Mouse (Mus musculus): ENCODE measurements around the gene Tex22.

Tex22 gene

GRCm38 (mm10) chr12:113101251-113101960 lies 27.1 kb downstream of the Tex22 start:
- DNase-seq (ENCODE audit: low read depth), result peak; percentile 36

DNA sequence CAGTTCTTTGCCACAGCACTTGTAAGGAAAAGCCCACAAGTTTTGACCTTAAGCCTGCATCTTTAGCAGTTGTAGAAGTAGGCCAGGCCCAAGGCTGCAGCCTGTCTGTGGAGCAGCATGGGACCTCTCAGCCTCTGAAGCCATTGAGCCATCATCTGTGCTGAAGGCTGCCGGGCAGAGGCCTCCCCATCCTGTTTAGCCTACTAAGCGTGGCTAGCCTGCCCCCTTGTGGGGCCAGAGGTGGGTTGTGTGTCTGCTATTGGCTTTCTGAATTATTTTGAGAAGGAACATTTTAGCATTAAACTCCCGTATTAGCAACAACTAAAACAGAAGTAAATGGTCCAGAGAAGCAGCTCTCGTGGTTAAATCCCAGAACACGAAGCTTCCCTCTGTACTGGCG lies 28.2 kb downstream of the Tex22 start:
- DNase-seq (ENCODE audit: low read depth), result peak; percentile 79

- peak; percentile 32 for DNase-seq (ENCODE audit: low read depth)
Observed at GRCm38 (mm10) chr12:113103846-113104451, 29.6 kb downstream of the Tex22 start.

DNA sequence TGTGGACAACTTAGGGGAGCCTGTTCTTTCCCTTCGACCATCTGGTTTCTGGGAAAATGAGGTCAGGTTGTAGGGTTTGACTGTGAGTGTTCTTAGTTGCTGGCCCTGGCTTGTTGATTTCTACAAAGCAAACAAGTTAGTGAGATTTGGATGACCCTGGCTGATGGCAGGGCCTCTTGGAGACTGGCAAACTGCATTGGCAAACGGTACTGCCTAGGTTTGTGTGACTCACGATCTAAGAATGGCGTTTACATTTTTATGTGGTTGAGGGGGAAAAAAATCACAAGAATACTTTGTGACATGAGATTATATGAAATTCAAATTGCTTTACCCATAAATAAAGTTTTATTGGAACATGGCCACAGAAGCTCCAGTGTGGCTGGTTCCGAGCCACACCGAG lies 32.1 kb downstream of the Tex22 start:
- DNase-seq (ENCODE audit: low read depth), result no peak

- peak; percentile 58 for DNase-seq (ENCODE audit: low read depth)
Observed at GRCm38 (mm10) chr12:113107431-113108124, 33.3 kb downstream of the Tex22 start.

- peak; percentile 36 for DNase-seq (ENCODE audit: low read depth)
Observed at GRCm38 (mm10) chr12:113108528-113109283, 34.4 kb downstream of the Tex22 start.

DNA sequence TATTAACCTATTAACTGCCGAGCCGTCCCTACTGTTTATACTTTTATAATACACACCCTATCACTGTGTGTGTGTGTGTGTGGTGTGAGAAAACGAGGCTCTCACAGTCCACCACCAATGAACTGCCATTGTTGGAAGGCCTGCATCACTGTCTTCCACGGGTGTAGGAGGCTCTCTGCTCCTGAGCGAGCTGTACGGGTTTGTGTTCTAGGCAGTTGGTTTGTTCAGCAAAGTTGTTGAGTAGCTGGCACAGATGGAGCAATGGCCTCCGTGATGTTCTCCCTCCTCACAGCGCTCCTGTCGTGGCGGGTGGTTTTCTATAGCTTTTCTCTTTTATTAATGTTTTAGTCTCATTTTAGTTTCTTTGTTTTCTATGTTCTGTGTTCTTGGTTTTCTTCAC lies 35.5 kb downstream of the Tex22 start:
- no peak for DNase-seq (ENCODE audit: low read depth)

DNA sequence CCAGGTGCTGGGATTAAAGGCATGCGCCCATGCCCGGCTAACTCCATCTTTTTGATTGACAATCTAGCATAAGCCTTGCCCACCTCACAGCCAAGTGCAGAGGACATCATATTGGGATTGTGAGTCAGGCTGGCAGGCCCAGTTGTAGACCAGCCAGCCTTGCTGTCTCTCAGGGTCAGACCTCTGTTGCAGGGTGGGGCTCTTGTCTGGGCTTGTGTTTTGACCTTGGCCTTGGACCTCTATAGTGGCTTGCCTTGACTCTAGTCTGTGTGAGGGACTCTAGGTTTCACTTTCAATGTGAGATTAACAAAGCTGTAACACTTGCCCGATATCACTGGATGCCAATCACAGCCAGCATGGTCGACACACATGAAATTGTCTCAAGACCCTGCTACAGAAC lies 39.8 kb downstream of the Tex22 start:
- DNase-seq (ENCODE audit: low read depth), result no peak

DNA sequence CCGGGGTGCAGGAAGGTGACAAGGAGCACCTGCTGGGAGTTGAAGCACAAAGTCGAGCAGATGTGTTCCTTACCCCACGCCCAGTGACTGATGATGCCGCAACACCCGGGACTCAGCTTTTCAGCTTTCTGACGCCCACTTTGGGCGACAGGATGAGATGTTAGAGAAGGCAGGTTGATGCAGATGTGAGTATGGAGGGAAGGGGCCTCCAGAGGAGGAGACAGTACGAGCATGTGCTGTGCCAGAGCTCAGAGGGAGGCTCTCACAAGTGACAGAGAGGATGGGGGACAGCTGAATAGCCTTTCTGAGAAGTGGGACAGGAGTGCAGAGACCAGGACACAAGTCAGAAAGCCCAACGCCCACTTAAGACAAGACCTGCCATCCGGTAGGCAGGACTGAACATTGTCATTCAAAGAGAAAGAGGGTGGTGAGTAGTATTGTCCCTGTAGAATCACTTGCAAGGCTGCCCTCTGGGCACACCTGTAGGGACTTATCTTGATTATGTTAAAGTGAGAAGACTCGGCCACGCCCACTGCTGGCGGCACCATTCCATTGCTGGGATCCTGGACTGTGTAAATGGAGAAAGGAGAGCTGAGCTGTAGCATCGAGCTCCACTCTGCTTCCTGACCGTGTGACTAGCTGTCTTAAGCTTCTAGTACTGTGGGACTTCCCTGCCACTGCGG lies 40.7 kb downstream of the Tex22 start:
- no peak for DNase-seq (ENCODE audit: low read depth)

GRCm38 (mm10) chr12:113119516-113120410 lies 45.5 kb downstream of the Tex22 start:
- peak; percentile 63 for DNase-seq (ENCODE audit: low read depth)

GRCm38 (mm10) chr12:113124726-113125125 lies 50.4 kb downstream of the Tex22 start:
- no peak for DNase-seq (ENCODE audit: low read depth)

DNA sequence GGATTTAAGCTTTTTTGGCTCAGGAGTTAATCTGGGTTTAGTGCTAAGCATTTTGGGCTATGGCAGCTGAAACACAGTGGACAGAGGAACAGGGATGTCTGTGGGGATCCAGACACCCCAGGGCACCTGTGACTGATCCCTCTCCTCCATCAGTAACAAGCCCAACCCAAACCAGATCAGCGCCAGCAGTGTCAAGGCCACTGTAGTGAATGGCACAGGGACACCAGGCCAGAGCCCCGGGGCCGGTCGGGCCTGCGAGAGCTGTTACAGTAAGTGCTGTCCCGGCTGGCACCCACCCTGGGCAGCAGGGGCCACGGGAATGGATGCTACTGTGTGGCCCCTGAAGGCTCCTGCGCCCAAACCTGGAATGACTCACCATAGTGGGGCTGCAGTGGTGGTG lies 56.4 kb downstream of the Tex22 start:
- DNase-seq (ENCODE audit: low read depth), result no peak

GRCm38 (mm10) chr12:113131601-113132000 lies 57.3 kb downstream of the Tex22 start:
- DNase-seq (ENCODE audit: low read depth), result no peak

- no peak for DNase-seq (ENCODE audit: low read depth)
Observed at GRCm38 (mm10) chr12:113132567-113132966, 58.3 kb downstream of the Tex22 start.

- no peak for DNase-seq (ENCODE audit: low read depth)
Observed at GRCm38 (mm10) chr12:113133260-113133659, 59.0 kb downstream of the Tex22 start.

DNA sequence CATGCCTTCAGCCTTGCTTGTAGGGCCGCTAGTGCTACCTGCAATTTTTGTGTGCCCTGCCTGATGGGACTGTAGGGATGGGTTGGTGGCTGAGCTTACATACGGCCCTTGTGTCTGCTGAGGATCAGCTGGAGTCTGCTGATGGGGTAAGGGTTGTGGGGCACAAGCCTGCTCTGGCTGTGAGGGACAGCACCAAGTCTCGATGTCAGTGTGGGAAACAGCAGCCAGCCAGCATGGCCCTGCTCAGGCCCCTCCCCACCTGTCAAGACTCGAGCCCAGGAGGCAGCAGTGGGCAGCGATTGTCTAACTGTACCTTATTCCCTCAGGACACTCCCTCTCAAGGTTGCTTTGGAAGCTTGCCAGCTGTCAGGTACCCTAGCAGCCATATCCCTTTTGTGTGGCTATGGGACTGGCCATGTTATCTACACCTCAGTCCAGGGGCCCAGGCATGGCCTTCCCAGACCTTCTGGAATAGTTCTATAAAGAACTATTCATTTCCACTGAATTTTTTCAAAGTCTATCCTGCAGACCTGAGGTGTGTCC lies 59.6 kb downstream of the Tex22 start:
- DNase-seq (ENCODE audit: low read depth), result no peak

DNA sequence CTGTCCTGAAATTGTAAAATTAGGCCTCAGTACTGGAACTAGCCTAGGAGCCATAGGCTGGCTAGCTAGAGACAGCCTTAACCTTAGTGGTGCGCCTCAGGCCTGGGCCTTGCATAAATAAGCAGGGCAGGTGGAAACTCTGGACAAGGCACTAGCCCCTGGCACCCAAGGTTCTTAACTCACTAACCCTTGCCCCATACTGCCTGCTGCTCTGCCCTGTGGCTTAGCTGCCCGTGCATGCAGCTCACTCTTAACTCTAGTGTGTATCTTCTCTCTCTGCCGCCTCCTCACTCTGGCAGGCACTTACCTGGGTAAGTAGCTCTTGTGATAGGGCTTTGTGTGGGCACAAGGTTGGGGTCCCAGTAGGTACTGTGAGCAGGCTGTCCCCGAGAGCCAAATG lies 60.2 kb downstream of the Tex22 start:
- DNase-seq (ENCODE audit: low read depth), result no peak

DNA sequence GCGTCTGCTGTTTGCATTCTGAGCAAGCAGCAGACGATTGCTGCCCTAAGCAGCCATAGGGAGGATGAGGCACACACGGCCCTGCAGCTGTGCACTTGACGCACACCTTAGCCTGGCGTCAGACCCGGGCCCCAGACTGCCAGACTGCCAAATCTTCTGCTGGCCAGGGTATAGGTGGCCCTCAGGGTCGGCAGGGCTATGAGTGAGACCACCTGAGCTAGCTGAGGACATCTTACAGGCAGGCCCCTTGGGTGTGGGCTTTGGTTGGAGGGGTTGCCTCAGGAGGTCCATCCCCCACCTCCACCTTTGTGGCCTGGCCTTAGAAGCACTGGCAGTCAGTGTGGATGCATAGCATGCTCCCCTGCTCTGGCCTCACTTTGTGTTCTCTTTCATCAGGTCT lies 61.1 kb downstream of the Tex22 start:
- no peak for DNase-seq (ENCODE audit: low read depth)

DNA sequence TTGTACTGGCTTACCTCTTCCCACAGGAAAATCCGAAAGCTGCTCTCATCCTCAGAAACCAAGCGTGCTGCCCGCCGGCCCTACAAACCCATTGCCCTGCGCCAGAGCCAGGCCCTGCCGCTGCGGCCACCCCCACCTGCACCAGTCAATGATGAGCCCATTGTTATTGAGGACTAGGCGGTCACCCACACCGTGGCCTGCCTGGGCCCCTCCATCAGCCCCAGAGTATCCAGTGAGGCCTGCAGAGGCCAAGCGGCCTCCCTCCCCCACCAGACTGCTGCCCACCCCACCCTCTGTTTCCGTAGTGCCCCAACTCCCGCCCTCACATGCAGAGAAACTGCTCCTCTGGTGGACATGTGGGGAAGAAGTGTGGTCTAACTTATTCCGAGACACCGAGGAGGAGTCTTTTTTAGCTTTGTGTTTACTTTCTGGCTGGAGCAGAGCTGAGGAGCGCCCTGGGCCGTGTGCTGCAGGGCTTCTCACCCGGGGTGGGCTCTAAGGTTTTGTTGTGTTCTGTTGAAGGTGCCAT lies 62.3 kb downstream of the Tex22 start:
- DNase-seq (ENCODE audit: low read depth), result no peak
